Mouse (Mus musculus): ENCODE data around the gene Asxl2.

DNA sequence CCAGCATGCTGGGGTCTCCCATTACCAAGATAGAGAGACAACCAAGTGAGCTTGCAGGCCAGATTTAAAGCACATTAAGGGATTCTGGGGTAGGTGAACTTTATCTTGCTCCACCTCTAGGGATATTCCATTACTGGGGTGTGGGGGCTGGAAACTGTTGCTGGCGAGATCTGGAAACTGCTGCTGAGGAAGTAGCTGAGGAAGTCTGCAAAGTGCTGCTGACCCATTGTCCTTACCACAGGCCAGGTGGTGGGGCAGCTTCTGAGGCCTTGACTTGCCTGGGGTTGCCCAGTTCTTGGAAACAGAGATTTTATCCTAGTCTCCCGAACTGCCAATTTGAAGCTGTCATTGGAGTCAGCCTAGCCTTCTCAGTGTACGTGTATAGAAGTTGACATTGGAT, 118.8 kb downstream of the Asxl2 start:
- TF ChIP-seq POLR2A (IDR thresholded peaks at IDR 0.05; ENCODE audit: control insufficient read depth, extremely low read depth, insufficient read depth, low read length, poor library complexity) (no peak), CTCF (IDR thresholded peaks at IDR 0.05; ENCODE audit: borderline replicate concordance, control insufficient read depth, extremely low read depth, insufficient read depth, low read length, poor library complexity) (no peak)
